Mouse (Mus musculus): ENCODE results near the gene Lrrc46.

Lrrc46 gene

DNA sequence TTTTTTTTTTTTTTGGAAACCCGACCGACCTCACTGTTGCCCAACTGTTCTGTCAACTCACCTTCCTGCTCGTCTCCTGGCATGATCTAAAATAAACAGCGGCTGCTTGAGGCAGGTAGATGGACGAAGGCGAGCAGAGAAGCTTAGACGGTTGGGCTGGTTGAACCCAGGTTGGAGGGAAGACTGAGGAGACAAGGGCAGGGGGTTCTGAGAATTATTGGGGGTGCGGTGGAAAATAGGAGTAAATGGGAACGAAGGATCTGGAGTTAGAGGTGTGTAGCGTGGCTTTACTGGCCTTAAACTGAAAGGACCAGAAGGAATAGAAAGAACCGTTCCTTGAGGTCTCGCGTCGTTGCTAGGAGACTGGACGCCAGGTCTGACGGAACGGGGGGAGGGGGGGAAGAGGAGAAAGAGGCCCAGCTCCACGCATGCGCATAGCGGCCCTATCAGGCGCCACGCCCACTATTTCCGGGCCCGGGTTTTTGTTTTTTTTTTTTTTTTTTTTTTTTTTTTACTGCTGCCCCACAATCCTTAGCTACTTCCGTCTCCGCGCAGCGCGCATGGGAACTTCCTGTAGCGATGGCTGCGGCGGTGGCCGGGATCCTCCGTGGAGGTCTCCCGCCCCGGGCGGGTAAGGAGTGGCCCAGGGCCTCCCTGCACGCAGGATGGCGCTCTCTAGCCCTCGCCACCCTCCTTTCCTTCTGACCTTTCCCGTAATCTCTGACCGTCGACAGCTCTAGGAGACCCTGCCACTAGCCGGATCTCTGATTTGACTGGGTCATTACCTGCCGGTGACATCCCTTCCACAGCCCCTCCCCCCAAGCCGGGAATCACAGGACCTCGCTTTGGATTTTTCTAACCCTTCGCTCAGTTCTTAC, at the start of gene Lrrc46, which contains the start of gene Mrpl10:
Gene Lrrc46 (minus strand): TSS at position 386 of the 878 bp plus-strand sequence.
Gene Mrpl10 (plus strand): TSS at position 539 of the 878 bp plus-strand sequence.
- peak; percentile 87 to 96 for DNase-seq

DNA sequence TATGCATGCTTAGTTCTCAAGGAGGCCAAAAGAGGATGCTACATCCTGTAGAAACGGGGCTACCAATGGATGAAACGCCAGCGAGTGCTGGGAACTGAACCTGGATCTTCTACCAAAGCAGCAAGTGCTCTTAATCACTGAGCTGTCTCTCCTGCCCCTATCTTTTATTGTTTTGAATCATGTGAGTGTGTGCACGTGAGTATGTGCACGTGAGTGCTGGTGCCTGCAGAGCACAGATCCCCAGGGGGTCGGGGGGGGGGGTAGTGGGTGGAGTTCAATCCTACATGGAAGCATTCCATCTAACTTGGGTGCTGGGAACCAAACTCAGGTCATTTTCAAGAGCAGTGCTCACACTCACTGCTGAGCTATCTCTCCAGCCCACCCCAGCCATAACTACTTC, 45.2 kb upstream of the Lrrc46 start:
- no peak for DNase-seq

DNA sequence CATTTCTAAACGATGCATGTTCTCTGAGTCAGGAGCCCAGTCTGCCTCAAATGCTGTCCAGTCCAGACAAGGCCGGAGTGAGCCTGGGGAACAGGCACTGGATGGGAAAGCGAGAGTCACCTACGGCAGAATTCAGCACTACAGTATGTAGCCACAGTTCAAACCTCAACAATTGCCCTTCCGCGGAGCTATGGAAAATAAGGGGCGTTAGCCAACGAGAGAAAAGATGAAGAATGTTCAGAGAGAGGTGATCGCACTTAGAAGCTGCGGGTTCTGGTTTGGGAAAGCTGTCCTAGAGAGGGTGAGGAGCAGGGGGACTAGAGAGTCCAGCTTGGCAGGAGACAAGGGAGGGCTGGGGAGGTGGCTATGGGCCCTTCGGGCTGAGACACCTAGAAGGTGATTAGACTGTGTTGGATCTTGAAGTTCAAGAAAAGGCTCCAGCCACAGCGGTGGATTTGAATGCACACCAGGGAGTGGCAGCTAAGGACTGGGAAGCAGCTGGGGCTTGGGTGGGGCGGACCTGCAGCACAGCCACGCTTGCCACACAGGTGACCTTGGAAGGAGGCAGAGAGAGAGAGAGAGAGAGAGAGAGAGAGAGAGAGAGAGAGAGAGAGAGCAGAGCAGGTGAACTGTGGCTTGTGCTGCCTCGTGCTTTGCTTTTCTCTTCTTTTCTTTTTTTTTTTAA, 43.8 kb upstream of the Lrrc46 start:
- DNase-seq, result no peak

GRCm38 (mm10) chr11:97083401-97084140, 42.4 kb upstream of the Lrrc46 start:
- no peak for DNase-seq

DNA sequence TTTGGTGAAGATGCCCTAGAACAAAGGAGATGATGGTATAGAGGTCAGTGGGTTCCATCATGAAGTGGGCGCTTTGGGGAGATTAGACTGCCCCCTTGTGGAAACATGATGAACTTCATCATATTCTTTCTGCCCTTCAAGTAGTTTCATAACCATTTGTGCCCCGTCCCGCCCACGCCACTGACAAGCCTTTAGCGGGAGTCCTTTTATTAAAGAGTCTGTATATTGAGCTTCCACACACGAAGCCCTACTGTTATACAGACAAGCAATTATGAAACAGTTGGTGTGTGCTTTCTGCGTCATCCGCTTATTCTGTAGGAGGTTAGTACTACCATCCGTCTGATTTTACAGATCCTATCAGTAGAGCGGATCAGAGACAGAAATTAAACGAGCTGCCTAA, 41.8 kb upstream of the Lrrc46 start:
- DNase-seq, result peak; percentile 41 to 71

- no peak for DNase-seq
Measured at GRCm38 (mm10) chr11:97080291-97080690, 39.1 kb upstream of the Lrrc46 start.

DNA sequence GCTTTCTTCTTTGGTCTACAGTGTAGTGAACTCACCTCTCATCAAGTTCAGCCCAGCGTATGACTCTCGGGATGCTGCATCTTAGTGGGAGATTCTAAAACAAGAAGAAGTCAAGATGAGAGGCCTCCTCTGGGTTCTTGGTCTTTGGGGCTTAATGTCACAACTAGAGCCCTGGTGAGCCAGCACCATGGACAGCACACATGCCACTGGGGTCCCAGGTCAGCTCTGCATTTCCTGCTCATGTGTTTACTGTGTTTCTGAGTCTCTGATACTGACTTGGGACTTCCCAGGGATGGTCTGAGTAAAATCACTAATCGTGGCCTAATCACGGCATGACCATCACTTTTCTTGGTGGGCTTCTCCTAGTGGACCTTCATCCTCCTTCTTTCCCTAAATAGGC, 37.5 kb upstream of the Lrrc46 start:
- DNase-seq, result no peak

- no peak for DNase-seq
Measured at GRCm38 (mm10) chr11:97074235-97074634, 33.0 kb upstream of the Lrrc46 start.

DNA sequence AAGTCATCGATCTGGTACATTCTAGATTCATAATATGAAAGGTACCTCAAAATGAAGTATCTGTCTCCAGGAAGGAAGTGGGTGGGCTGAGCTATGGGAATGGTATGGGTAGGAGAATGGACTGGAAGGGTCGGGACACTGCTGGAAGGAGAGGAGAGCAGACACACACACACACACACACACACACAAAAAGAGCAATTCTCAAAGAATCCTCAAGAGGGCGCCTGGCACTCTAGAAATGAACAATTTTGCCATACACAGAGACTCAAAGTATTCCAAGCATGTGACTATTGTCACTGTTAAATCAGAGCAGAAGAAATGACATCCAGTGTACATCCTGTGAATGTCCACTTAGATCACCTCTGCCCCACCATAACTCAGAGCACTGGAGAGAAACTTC, 31.3 kb upstream of the Lrrc46 start:
- DNase-seq, result peak; percentile 55 to 68

GRCm38 (mm10) chr11:97071129-97071528, 29.9 kb upstream of the Lrrc46 start:
- DNase-seq, result no peak

DNA sequence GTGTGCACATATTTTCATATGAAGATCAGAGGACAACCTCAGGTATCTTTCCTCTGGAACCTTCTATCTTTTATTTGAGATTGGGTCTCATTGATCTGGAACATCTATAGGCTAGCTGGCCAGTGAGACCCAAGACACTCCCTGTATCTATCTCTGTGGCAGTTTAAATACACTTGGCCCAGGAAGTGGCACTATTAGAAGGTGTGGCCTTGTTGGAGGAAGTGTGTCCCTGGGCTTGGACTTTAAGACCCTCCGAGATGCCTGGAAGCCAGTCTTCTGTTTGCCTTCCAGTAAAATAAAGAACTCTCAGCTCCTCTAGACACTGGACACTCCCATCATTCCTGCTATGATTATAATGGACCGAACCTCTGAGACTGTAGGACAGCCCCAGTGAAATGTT, 28.6 kb upstream of the Lrrc46 start:
- no peak for DNase-seq

GRCm38 (mm10) chr11:97069333-97069732, 28.1 kb upstream of the Lrrc46 start:
- DNase-seq, result peak in 1 of 2 experiments; percentile 43

GRCm38 (mm10) chr11:97066656-97067360, 25.6 kb upstream of the Lrrc46 start:
- DNase-seq, result no peak

DNA sequence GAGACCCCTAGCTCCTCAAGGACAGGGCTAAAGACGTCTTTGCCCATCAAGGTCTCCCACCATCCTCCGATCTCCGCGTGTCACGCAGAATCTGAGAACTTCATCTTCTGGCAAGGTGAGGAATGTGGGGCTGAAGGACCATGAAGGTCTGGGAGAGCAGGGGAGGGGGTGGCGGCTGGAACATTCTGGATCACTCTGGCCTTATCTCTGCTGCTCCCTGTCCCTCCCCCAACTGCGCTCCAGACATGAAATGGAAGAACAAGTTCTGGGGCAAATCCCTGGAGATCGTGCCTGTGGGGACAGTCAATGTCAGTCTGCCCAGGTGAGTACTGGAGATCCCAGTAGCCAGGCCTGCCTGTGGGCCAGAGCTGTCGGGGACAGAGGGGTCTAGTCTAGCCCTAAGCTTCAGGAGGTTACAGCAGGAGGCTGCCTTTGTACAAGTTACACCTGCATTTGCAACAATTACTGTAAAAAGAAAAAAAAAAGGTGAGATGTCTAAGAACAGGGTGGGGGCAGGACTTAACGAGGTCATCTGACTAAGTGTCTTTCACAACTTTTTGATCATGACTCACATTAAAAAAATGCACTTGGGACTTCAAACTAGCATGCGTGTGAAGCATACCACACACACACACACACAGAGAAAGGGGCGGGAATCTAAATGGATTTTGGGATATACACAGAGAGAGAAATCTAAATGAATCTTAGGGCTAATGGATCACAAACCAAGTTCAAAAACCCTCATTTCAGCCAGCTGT, 24.5 kb upstream of the Lrrc46 start:
- DNase-seq, result no peak

DNA sequence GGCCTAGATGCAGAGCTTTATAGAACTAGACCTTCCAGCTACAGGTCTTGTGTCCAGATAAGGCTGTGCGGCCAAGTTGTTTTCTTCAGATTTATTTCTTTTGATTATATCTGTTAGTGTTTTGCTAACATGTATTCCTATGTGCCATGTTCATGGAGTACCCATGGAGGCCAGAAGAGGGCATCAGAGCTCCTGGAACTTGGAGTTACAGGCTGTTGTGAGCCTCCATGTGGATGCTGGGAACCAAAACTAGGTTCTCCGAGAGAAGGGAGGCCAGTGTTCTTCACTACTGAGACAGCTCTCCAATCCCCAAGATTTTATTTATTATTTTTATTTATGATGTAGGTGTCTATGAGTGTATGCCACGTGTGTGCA, 22.7 kb upstream of the Lrrc46 start:
- no peak for DNase-seq

- DNase-seq, result peak in 1 of 2 experiments; percentile 9
Measured at GRCm38 (mm10) chr11:97063274-97063920, 22.2 kb upstream of the Lrrc46 start.

- DNase-seq, result no peak
Measured at GRCm38 (mm10) chr11:97052219-97052646, 11.0 kb upstream of the Lrrc46 start.

DNA sequence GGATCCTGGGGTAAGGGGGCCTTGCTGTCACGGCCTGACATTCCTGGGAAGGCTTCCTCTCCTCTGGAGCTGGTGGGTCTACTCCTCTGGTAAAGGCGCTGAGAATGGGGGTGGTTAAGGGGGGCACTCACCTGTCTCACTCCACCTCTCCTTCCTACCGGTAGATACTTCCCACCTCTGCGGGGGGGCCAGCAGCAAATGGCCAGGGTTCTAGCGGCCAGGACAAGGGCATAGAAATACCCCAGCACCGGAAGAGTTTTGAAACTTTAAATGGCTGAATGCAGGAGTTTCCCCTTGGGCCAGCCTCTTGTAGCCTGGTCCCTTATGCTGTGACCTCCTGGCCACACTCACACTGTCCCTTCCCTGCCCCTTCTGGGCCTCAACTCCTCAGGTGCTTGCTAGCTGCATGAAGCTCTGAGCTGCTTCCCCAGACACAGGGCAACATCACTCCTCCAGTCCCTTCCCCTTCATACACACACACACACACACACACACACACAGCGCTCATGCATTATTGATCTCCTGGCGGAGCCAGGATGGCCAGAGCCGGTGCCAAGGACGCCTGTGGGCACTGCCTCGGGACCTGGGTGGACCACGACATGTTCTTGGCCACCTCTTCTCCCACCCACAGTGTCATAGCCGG, 9.9 kb upstream of the Lrrc46 start:
- peak; percentile 29 to 52 for DNase-seq

GRCm38 (mm10) chr11:97050216-97050943, 9.2 kb upstream of the Lrrc46 start, which contains the start of gene Osbpl7:
Osbpl7 (plus strand) TSS chr11:97050628.
- DNase-seq, result peak; percentile 79 to 85

Data from cerebellum, postnatal 25 days (tissue).